Mouse (Mus musculus) testis, adult 2 months (tissue): Measurements from ENCODE around the gene Snx32. TPM values are rescaled to one million over a fixed set of nuclear protein-coding genes. Genes with fewer than 3 reads are reported as not detected.

Experiments
- H3K27ac ChIP-seq: fragments of 200-500 bp; 2 replicates; pipeline ENCODE4 v1.5.1; 2012; ENCODE audit warnings: low read depth, low read length; ENCODE audit not compliant: control insufficient read depth, insufficient read depth
- H3K27me3 ChIP-seq: fragments of 200-500 bp; 2 replicates; pipeline ENCODE4 v1.6.1; 2012; ENCODE audit warnings: mild to moderate bottlenecking, low read length, moderate library complexity; ENCODE audit not compliant: control insufficient read depth, insufficient read depth
- H3K36me3 ChIP-seq: fragments of 200-500 bp; 2 replicates; pipeline ENCODE4 v1.6.1; 2012; ENCODE audit warnings: mild to moderate bottlenecking, low read length; ENCODE audit not compliant: control insufficient read depth, insufficient read depth
- H3K4me1 ChIP-seq: fragments of 200-500 bp; 2 replicates; pipeline ENCODE4 v1.6.1; 2012; ENCODE audit warnings: low read length; ENCODE audit not compliant: control insufficient read depth, insufficient read depth
- H3K4me3 ChIP-seq: fragments of 200-500 bp; 2 replicates; pipeline ENCODE4 v1.5.1; 2012; ENCODE audit warnings: low read depth, mild to moderate bottlenecking, low read length, moderate library complexity, mixed read lengths; ENCODE audit not compliant: control insufficient read depth
- CTCF ChIP-seq: fragments of 200-500 bp; IDR thresholded peaks from 2 replicates; pipeline ENCODE4 v1.5.1; 2012; ENCODE audit warnings: low read depth, mild to moderate bottlenecking, inconsistent platforms, low read length, moderate library complexity; ENCODE audit not compliant: control insufficient read depth, insufficient read depth, insufficient replicate concordance
- POLR2A ChIP-seq: fragments of 200-500 bp; IDR thresholded peaks from 2 replicates; pipeline ENCODE4 v1.6.1; 2012; ENCODE audit warnings: low read depth, mild to moderate bottlenecking, inconsistent platforms, low read length, moderate library complexity; ENCODE audit not compliant: control insufficient read depth
- polyA plus RNA-seq: library from polyadenylated mRNA; depleted of rRNA; stranded (reverse); fragments of >200 nt; gene quantifications from 2 replicates; pipeline ENCODE4 v1.2.3, GENCODE M21; 2012

Snx32 gene
- polyA plus RNA-seq, 1 experiment, result 12.7 TPM

- H3K4me1 ChIP-seq, result peaks cover 22% of the 10 kb centered on the region
- peak within 1 kb of the TSS; percentile 87 for H3K4me3 ChIP-seq
- TF ChIP-seq CTCF (no peak), POLR2A (peak; percentile 73)
- peak within 1 kb of the TSS; percentile 50 for H3K27ac ChIP-seq
- no peaks in the 10 kb centered on the region for H3K27me3 ChIP-seq
- H3K36me3 ChIP-seq, result no peaks in the 10 kb centered on the region
Measured at GRCm38 (mm10) chr19:5460465-5460911, 49.9 kb downstream of the Snx32 start, which contains the start of gene Fibp. Fibp (plus strand) TSS chr19:5460615.

DNA sequence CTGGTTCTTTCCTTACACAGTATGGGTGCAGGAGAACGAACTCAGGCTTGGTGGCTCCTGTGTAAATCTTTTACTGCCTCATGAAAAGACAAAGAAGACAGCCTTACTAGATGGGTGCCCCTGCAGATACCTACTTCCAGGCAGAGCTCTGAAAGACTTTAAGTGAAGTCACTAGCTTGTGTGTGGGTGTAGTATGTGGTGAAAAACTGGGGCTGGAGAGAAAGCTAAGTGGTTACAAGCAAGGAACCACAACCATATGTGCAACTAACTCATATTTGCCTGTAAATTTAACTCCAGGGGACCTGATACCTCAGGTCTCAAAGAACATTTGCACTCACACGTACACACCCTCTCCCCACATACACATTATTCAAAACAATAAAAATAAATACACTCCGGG, 50.4 kb downstream of the Snx32 start:
- Histone ChIP-seq H3K27ac (peak overlapping the region; percentile 50), H3K36me3 (no peaks in the 10 kb centered on the region), H3K4me1 (peaks cover 22% of the 10 kb centered on the region), H3K4me3 (no peak overlapping the region), H3K27me3 (no peaks in the 10 kb centered on the region)
- TF ChIP-seq CTCF, result no peak
- no peak for TF ChIP-seq POLR2A

DNA sequence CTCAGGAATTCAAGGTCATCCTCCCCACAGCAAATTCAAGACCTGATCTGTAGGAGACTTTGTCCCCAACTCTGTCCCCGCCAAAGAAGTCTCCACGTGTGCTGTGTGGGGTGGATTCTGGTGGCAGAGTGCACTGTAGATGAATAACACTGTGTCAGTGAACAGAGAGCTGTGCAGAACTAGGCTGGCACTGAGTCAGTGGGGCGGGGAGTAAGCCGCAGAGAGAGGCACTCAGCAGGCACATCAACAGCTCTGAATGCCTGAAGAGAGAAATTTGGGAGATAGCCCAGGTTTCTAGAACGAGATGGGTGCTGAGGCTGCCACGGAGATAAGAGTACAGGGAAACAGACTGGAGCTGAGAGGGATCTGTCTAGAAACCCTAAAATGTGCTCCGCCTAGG, 51.3 kb downstream of the Snx32 start:
- no peaks in the 10 kb centered on the region for H3K27me3 ChIP-seq
- no peak overlapping the region for H3K27ac ChIP-seq
- no peak for TF ChIP-seq POLR2A
- TF ChIP-seq CTCF, result no peak
- H3K4me1 ChIP-seq, result peaks cover 22% of the 10 kb centered on the region
- no peaks in the 10 kb centered on the region for H3K36me3 ChIP-seq
- no peak overlapping the region for H3K4me3 ChIP-seq

DNA sequence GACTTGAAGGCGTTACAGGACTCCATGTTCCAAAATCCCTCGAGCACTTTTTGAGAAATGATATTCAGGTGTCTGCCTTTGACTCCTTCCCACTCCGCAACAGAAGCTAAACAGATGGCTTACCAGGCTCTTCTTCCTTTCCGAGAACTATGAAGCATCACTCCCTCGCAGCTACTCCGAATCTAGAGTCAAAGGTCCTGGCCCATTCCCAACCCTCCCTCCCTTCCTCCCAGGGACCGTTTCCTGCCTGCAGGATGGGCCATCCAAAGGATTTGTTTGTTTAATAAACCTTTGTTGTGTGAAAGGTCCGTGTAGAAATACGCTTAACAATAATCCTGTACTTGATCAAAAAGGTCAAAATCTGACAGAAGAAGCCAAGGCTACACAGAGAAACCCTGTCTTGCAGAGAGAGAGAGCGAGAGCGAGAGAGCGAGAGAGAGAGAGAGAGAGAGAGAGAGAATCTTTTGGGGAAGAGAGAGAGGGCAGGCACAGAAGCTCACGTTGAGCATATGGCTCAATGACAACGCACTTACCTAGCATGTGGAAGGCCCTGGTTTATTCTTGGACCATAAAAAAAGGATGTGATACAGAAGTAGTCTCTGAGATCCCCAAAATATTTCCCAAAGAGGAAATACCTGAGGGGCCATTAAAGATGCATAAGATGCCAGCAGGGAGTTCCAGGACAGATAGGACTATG, 52.4 kb downstream of the Snx32 start, which contains the start of gene Ccdc85b:
TSS of gene Ccdc85b (minus strand) at position 149 of the 697 bp plus-strand sequence.
- peaks cover 22% of the 10 kb centered on the region for H3K4me1 ChIP-seq
- no peaks in the 10 kb centered on the region for H3K36me3 ChIP-seq
- TF ChIP-seq CTCF (no peak), POLR2A (no peak)
- H3K27ac ChIP-seq, result peak within 1 kb of the TSS; percentile 74
- H3K4me3 ChIP-seq, result peak within 1 kb of the TSS; percentile 86
- H3K27me3 ChIP-seq, result no peaks in the 10 kb centered on the region

DNA sequence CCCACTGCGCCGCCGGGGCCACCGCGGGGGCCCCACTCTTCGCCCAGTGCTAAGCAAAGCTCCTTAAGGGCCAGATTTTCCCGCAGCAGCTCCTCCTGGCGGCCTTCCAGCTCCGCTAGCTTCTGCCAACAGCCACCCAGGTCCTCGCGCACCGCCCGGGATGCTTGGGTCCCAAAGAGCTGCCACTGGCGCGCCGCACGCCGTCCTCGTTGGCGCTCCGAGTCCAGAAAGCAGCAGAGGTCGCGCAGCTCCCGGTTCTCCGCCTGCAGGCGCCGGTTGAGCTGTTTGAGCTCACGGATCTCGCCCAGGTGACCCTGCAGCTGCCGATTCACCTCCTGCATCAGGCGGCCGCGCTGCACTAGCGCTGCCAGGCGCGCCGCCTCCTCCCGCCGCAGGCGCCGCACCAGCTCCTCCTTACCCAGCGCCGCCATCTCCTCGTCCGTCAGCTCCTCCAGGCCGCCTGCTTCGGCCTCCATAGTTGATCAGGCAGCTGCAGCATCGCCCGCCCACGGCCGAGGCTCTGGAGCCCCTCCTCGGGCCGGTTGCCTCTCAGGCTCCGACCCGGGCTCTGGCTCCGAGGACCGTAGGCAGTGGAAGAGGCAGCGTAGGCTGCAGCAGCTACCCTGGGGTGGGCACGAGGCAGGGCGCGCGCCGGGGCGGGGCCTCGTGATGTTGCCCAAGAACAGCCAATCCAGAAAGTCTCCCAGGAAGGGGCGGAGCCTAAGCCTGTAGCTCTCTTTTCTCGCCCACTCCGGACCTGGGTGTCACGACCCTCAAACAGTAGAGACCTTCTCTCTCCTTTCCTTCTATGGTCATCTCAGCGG, 53.2 kb downstream of the Snx32 start:
- Histone ChIP-seq H3K36me3 (no peaks in the 10 kb centered on the region), H3K27ac (peak overlapping the region; percentile 74), H3K27me3 (no peaks in the 10 kb centered on the region), H3K4me1 (peaks cover 22% of the 10 kb centered on the region), H3K4me3 (peak overlapping the region; percentile 86)
- TF ChIP-seq POLR2A (peak; percentile 54), CTCF (no peak)

DNA sequence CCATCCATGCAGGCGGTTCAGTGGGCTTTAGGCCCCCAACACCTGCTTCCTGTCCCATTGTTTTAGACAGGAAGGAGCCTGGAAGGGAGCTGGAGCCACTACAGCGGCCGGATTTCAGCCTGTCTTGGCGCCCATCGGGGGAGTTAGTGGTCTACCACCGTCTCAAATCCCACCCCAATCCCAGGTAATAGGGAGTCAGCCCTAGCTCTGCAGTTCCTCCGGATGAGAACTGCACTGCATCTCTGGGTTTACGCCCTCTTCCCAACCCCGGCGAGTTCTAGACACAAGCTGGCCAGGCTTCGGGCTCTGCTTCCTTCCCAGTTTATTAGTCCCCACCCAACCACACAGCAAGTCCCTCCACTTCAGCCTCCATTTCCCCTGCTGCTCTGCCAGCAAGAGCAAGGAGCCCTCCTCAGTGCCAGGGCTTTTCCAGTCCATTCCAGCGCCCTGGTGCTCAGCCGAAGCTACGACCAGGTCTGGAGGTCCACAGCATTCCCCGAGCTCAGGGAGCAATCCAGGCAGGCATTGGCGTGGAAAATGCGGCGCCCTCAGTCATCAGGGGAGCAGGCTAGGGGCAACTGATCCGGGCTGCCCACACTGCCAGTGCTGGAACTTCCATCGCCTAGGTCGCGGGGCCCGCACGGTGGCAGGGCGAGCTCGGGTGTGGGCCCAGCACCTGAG, 54.0 kb downstream of the Snx32 start:
- no peaks in the 10 kb centered on the region for H3K27me3 ChIP-seq
- H3K4me1 ChIP-seq, result peaks cover 22% of the 10 kb centered on the region

More for the DNA sequence above, 54.0 kb downstream of the Snx32 start:
- H3K27ac ChIP-seq, result no peak overlapping the region
- TF ChIP-seq CTCF (no peak), POLR2A (no peak)
- no peaks in the 10 kb centered on the region for H3K36me3 ChIP-seq
- H3K4me3 ChIP-seq, result peak overlapping the region; percentile 86
